Mouse (Mus musculus) myocyte (in vitro differentiated cells): ENCODE measurements around the gene Aff1. TPM values are rescaled to one million over a fixed set of nuclear protein-coding genes. Genes with fewer than 3 reads are reported as not detected.

Experiments
- H3K27me3 ChIP-seq: one replicate; pipeline ENCODE4 v1.6.1; 2011; ENCODE audit not compliant: control insufficient read depth, insufficient read depth, insufficient read length
- H3K36me3 ChIP-seq: one replicate; pipeline ENCODE4 v1.6.1; 2011; ENCODE audit not compliant: control insufficient read depth, insufficient read depth
- H3K4me2 ChIP-seq: one replicate; pipeline ENCODE4 v1.6.1; 2011; ENCODE audit warnings: low read depth, control low read depth
- H3K4me3 ChIP-seq: one replicate; pipeline ENCODE4 v1.5.1; 2011; ENCODE audit warnings: mild to moderate bottlenecking, control low read depth, moderate library complexity
- H3K79me2 ChIP-seq: one replicate; pipeline ENCODE4 v1.6.1; 2011; ENCODE audit not compliant: control insufficient read depth, insufficient read depth
- H3ac ChIP-seq: one replicate; pipeline ENCODE4 v1.6.1; 2011; ENCODE audit not compliant: control insufficient read depth, insufficient read length
- CEBPB ChIP-seq: IDR thresholded peaks from 2 replicates; pipeline ENCODE4 v1.6.1; 2011; ENCODE audit warnings: mild to moderate bottlenecking, moderate library complexity; ENCODE audit not compliant: poor library complexity, insufficient read depth, severe bottlenecking
- E2F4 ChIP-seq: IDR thresholded peaks from one replicate; pipeline ENCODE4 v1.6.1; 2011; ENCODE audit warnings: mild to moderate bottlenecking, control low read depth, moderate library complexity; ENCODE audit not compliant: insufficient read depth
- MAX ChIP-seq: IDR thresholded peaks from one replicate; pipeline ENCODE4 v1.6.1; 2011; ENCODE audit warnings: low read depth, mild to moderate bottlenecking, control low read depth
- MYOD1 ChIP-seq, 3 experiments: IDR thresholded peaks; one replicate each; pipeline ENCODE4 v1.6.1; 2011; ENCODE audit warnings: control low read depth in 2 of 3, low read depth in 2 of 3, mild to moderate bottlenecking in 2 of 3, moderate library complexity in 1 of 3; ENCODE audit not compliant: insufficient read length in 2 of 3, control insufficient read depth in 1 of 3
- MYOG ChIP-seq, 3 experiments: IDR thresholded peaks; one replicate each; pipeline ENCODE4 v1.6.1; 2011; ENCODE audit warnings: control low read depth in 2 of 3, low read depth in 2 of 3, mild to moderate bottlenecking in 2 of 3; ENCODE audit not compliant: insufficient read length in 2 of 3, control insufficient read depth in 1 of 3, insufficient read depth in 1 of 3
- POLR2A ChIP-seq: IDR thresholded peaks from one replicate; pipeline ENCODE4 v1.6.1; 2011; ENCODE audit warnings: low read depth, mild to moderate bottlenecking, control low read depth, moderate library complexity; ENCODE audit not compliant: insufficient read length
- POLR2AphosphoS2 ChIP-seq: IDR thresholded peaks from one replicate; pipeline ENCODE4 v1.6.1; 2011; ENCODE audit warnings: low read depth, control low read depth; ENCODE audit not compliant: insufficient read length
- REST ChIP-seq: IDR thresholded peaks from one replicate; pipeline ENCODE4 v1.6.1; 2011; ENCODE audit warnings: mild to moderate bottlenecking, control low read depth, moderate library complexity; ENCODE audit not compliant: insufficient read depth, insufficient read length
- SRF ChIP-seq: IDR thresholded peaks from one replicate; pipeline ENCODE4 v1.6.1; 2011; ENCODE audit warnings: low read depth; ENCODE audit not compliant: control insufficient read depth, insufficient read length
- TCF12 ChIP-seq: IDR thresholded peaks from one replicate; pipeline ENCODE4 v1.6.1; 2011; ENCODE audit warnings: mild to moderate bottlenecking, control low read depth; ENCODE audit not compliant: poor library complexity, insufficient read depth, severe bottlenecking
- TCF3 ChIP-seq: IDR thresholded peaks from one replicate; pipeline ENCODE4 v1.6.1; 2011; ENCODE audit warnings: low read depth, control low read depth; ENCODE audit not compliant: insufficient read length
- USF1 ChIP-seq: IDR thresholded peaks from one replicate; pipeline ENCODE4 v1.6.1; 2011; ENCODE audit warnings: low read depth, mild to moderate bottlenecking, control low read depth, moderate library complexity
- polyA plus RNA-seq: library from polyadenylated mRNA; unstranded; fragments of >200 nt; fragmentation: generic; extraction: Trizol; gene quantifications from one replicate; pipeline ENCODE4 v1.2.1, GENCODE M21; 2012; ENCODE audit warnings: missing spikeins

Aff1 gene
- polyA plus RNA-seq, 1 experiment = 16.4 TPM

DNA sequence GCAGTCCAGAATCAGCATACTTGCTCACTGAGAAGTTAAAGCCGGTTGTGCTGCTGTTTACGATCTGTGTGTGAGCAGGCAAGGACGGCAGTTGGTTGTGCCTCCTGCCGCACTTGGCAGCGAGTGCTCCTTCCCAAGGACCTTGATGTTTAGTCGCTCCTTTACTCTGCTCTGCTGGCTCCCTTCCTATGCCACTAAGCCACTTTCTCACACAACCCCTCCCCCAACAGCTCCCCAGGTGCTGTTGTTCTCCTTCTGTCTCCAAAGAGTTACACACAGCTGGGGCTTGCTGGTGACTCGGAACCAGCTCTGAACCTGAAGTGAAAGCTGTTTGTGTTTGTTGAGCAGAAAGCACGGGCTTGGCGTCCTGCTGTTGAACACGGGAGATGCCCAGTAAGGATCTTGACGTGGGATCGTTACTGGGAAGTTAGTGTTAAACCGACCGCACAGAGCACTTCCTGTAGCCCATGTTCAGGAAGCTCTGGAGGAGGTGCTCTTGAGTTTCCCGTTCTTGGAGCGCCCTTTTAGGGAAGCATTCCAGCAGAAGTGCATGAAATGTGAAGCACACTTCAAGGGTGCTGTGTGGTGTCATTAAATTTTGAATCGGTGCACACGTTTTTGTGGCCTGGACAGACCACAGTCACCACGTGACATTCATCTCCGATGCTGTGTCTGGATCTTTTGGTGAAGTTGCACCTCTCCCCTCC, 68.4 kb downstream of the Aff1 start:
- Histone ChIP-seq H3K4me2 (peak overlapping the region; percentile 92), H3ac (no peak overlapping the region), H3K4me3 (no peak overlapping the region), H3K79me2 (peaks cover 100% of the 10 kb centered on the region), H3K36me3 (no peaks in the 10 kb centered on the region), H3K27me3 (no peaks in the 10 kb centered on the region)
- TF ChIP-seq TCF3 (no peak), USF1 (peak; percentile 88), REST (no peak)

DNA sequence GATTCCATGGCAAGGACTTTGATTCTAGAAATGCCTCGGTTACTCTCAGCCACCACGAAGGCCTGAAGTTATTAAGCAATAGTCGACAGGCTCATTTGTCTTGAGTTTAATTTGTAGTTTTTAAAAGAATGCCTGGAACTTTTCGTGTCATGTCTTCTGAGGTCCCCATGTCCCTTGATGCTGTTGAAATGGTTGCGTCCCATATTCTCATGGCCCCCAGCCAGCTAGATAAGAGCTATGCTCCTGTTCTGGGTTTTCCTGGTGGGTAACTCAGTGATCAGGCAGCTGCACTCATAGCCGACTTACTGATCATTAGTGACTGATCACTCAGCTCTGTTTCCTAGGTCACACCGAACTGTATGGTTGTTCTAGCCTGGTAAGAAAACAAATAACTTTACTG, 69.6 kb downstream of the Aff1 start:
- no peak overlapping the region for H3K4me2 ChIP-seq
- H3K4me3 ChIP-seq = no peak overlapping the region
- no peak overlapping the region for H3ac ChIP-seq
- H3K79me2 ChIP-seq = peaks cover 100% of the 10 kb centered on the region
- no peaks in the 10 kb centered on the region for H3K27me3 ChIP-seq
- TF ChIP-seq REST (no peak), TCF3 (no peak), E2F4 (no peak), MAX (no peak), MYOD1 (IDR thresholded peaks at IDR 0.05; ENCODE audit: control insufficient read depth in 1 of 3, insufficient read length in 2 of 3, low read depth in 2 of 3) (no peak), POLR2AphosphoS2 (no peak), MYOG (IDR thresholded peaks at IDR 0.05; ENCODE audit: control insufficient read depth in 1 of 3, insufficient read depth in 1 of 3, insufficient read length in 2 of 3, low read depth in 2 of 3) (no peak)
- no peaks in the 10 kb centered on the region for H3K36me3 ChIP-seq

GRCm38 (mm10) chr5:103762850-103763254, 70.7 kb downstream of the Aff1 start:
- Histone ChIP-seq H3K36me3 (no peaks in the 10 kb centered on the region), H3ac (no peak overlapping the region), H3K4me2 (no peak overlapping the region), H3K4me3 (no peak overlapping the region), H3K27me3 (no peaks in the 10 kb centered on the region), H3K79me2 (peaks cover 100% of the 10 kb centered on the region)
- no peak for TF ChIP-seq CEBPB
- no peak for TF ChIP-seq MYOD1 (IDR thresholded peaks at IDR 0.05; ENCODE audit: control insufficient read depth in 1 of 3, insufficient read length in 2 of 3, low read depth in 2 of 3)
- TF ChIP-seq TCF3 = no peak
- no peak for TF ChIP-seq MAX
- TF ChIP-seq MYOG (IDR thresholded peaks at IDR 0.05; ENCODE audit: control insufficient read depth in 1 of 3, insufficient read depth in 1 of 3, insufficient read length in 2 of 3, low read depth in 2 of 3) = no peak
- no peak for TF ChIP-seq E2F4
- no peak for TF ChIP-seq USF1
- no peak for TF ChIP-seq TCF12
- TF ChIP-seq SRF = no peak
- TF ChIP-seq POLR2A = no peak
- TF ChIP-seq REST = no peak
- TF ChIP-seq POLR2AphosphoS2 = no peak

DNA sequence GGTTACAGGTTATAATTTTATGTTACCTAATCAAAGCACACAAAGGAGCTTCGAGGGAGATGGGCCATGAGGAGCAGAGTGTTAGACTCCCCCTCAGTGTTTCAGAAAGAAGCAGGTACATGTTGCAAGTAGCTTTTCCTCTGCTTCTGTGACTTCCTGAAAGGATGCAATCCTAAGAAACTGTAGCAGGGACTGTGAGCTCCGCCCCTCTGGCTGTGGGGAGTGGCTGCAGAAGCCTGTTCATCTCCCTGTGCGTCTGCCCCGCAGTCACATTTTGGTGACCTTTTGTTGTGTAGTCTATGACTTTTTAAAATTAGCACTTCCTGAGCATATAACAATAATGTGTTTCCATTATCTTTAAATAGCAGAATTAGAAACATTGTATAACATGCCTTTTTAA, 73.2 kb downstream of the Aff1 start:
- no peak overlapping the region for H3K4me3 ChIP-seq
- H3K79me2 ChIP-seq = peaks cover 100% of the 10 kb centered on the region
- no peak overlapping the region for H3K4me2 ChIP-seq
- no peaks in the 10 kb centered on the region for H3K27me3 ChIP-seq
- TF ChIP-seq POLR2AphosphoS2 = no peak
- no peak for TF ChIP-seq SRF
- TF ChIP-seq MYOG (IDR thresholded peaks at IDR 0.05; ENCODE audit: control insufficient read depth in 1 of 3, insufficient read depth in 1 of 3, insufficient read length in 2 of 3, low read depth in 2 of 3) = no peak
- TF ChIP-seq MYOD1 (IDR thresholded peaks at IDR 0.05; ENCODE audit: control insufficient read depth in 1 of 3, insufficient read length in 2 of 3, low read depth in 2 of 3) = no peak
- TF ChIP-seq E2F4 = no peak
- TF ChIP-seq TCF3 = no peak
- no peak for TF ChIP-seq USF1
- TF ChIP-seq TCF12 = no peak
- no peak for TF ChIP-seq REST
- TF ChIP-seq POLR2A = no peak
- no peak for TF ChIP-seq CEBPB
- no peak overlapping the region for H3ac ChIP-seq
- no peaks in the 10 kb centered on the region for H3K36me3 ChIP-seq

DNA sequence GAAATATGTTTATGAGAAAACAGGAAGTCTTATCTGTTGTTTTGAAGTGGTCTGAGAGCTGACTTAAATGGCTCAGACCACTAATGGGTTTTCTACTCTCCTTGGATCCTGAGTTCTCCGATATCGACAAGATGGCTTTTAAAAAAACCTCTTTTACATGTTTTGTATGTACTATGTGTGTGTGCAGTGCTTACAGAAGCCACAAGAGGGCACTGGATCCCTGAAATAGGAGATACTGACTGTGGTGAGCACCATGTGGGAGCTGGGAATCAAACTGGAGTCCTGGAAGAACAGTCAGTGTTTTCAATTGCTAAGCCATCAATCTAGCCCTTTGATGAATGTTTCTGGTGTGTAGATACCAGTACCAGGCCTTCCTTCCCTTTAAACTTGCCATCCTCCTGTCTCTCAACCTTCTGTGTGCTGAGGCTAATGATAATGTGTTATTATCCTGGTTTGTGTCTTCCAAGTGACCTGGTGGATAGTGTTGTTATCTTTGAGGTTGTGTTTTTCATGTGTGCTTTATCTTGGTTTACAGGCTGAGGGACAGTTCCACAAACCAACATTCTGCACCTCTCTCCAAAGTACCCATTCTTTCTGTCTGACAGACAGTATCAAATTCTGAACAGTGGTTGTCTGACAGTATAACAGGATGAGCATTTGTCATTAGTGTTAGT, 73.7 kb downstream of the Aff1 start:
- Histone ChIP-seq H3K36me3 (no peaks in the 10 kb centered on the region), H3K27me3 (no peaks in the 10 kb centered on the region), H3K4me3 (no peak overlapping the region), H3K4me2 (no peak overlapping the region), H3ac (no peak overlapping the region), H3K79me2 (peaks cover 100% of the 10 kb centered on the region)
- no peak for TF ChIP-seq CEBPB
- TF ChIP-seq MYOD1 (IDR thresholded peaks at IDR 0.05; ENCODE audit: control insufficient read depth in 1 of 3, insufficient read length in 2 of 3, low read depth in 2 of 3) = no peak
